Mouse (Mus musculus): Measurements from ENCODE around the gene Pbx4.

DNA sequence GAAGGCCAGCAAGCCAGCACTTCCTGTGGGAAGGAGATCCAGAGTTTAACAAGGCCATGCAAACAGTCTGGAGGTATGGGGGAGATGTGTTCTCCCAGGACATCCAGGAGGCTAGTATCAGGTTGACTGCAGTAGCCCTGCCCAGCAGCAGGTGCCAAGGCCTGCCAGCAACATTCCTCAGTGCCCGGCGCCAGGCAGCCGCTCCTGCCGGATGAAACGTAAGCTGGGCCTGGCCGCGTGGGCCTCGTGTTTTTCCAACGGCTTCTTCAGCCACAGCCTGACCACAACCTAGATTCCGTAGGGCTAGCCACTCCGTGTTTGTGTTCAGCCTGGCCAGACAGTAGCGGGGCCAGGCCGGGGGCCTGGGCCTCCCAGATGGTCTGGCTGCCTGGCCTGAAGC is 42.4 kb downstream of the Pbx4 start:
- no peak for TF ChIP-seq POLR2A (IDR thresholded peaks at IDR 0.05; ENCODE audit: borderline replicate concordance, insufficient read depth, low read length)
- TF ChIP-seq CTCF (IDR thresholded peaks at IDR 0.05; ENCODE audit: borderline replicate concordance, insufficient read depth, low read depth, low read length) = no peak

All from cerebellum, adult 2 months (tissue).